Mouse (Mus musculus) olfactory bulb, adult 2 months (tissue): ENCODE measurements around the gene Ttc3. TPM values are rescaled to one million over a fixed set of nuclear protein-coding genes. Genes with fewer than 3 reads are reported as not detected.

Experiments
- H3K27ac ChIP-seq: fragments of 200-500 bp; 2 replicates; pipeline ENCODE4 v1.5.1; 2012; ENCODE audit warnings: low read depth, low read length; ENCODE audit not compliant: insufficient read depth
- H3K4me1 ChIP-seq: fragments of 200-500 bp; 2 replicates; pipeline ENCODE4 v1.6.1; 2012; ENCODE audit warnings: low read length; ENCODE audit not compliant: control insufficient read depth, insufficient read depth
- H3K4me3 ChIP-seq: fragments of 200-500 bp; 2 replicates; pipeline ENCODE4 v1.5.1; 2012; ENCODE audit warnings: mild to moderate bottlenecking, low read depth, low read length, moderate library complexity; ENCODE audit not compliant: insufficient read depth
- CTCF ChIP-seq: fragments of 200-500 bp; IDR thresholded peaks from 2 replicates; pipeline ENCODE4 v1.5.1; 2012; ENCODE audit warnings: low read depth, mild to moderate bottlenecking, low read length, moderate library complexity; ENCODE audit not compliant: insufficient read depth
- POLR2A ChIP-seq: fragments of 200-500 bp; IDR thresholded peaks from 2 replicates; pipeline ENCODE4 v1.6.1; 2012; ENCODE audit warnings: mild to moderate bottlenecking, low read depth, low read length, moderate library complexity; ENCODE audit not compliant: insufficient read depth
- WGBS: fragments of 180-500 bp; shearing (Covaris S2); methylation state at CpG from one replicate; pipeline ENCODE4 v1.1.7; 2018; 5-methylcytosine and 5-hydroxymethylcytosine counted together
- polyA plus RNA-seq: library from polyadenylated mRNA; stranded (reverse); fragments of >200 nt; gene quantifications from 2 replicates; pipeline ENCODE4 v1.2.4, GENCODE M21; 2012; ENCODE audit warnings: low replicate concordance; ENCODE audit not compliant: missing spikeins, insufficient read depth, insufficient read length

Gene Ttc3
- polyA plus RNA-seq, result 233 and 684 TPM in 2 replicates

GRCm38 (mm10) chr16:94370173-94370914 is at the start of gene Ttc3:
Gene Ttc3 (plus strand): TSS chr16:94370618.
- Histone ChIP-seq H3K4me1 (no peaks in the 10 kb centered on the region), H3K27ac (peak within 1 kb of the TSS; percentile 100), H3K4me3 (peak within 1 kb of the TSS; percentile 87)
- under 1% methylated on average over 79 of the region's 79 CpGs for WGBS
- TF ChIP-seq POLR2A, result peak; percentile 97
- no peak for TF ChIP-seq CTCF

GRCm38 (mm10) chr16:94323681-94324080 is 46.7 kb upstream of the Ttc3 start:
- H3K4me1 ChIP-seq, result peaks cover 11% of the 10 kb centered on the region
- TF ChIP-seq POLR2A (no peak), CTCF (no peak)
- WGBS, result 48% methylated on average over 5 of the region's 5 CpGs
- no peak overlapping the region for H3K4me3 ChIP-seq
- no peak overlapping the region for H3K27ac ChIP-seq

- no peak overlapping the region for H3K4me3 ChIP-seq
- TF ChIP-seq CTCF, result no peak
- TF ChIP-seq POLR2A, result no peak
- no peak overlapping the region for H3K27ac ChIP-seq
- H3K4me1 ChIP-seq, result peaks cover 16% of the 10 kb centered on the region
- WGBS, result 95% methylated on average over 3 of the region's 3 CpGs
Observed at GRCm38 (mm10) chr16:94326008-94326407, 44.4 kb upstream of the Ttc3 start.

GRCm38 (mm10) chr16:94327781-94328711 is 42.4 kb upstream of the Ttc3 start, which contains the start of gene Ripply3:
Gene Ripply3 (plus strand): TSS chr16:94328420.
- Histone ChIP-seq H3K4me1 (peaks cover 16% of the 10 kb centered on the region), H3K4me3 (peak within 1 kb of the TSS; percentile 32), H3K27ac (no peak within 1 kb of the TSS)
- TF ChIP-seq POLR2A, result no peak
- no peak for TF ChIP-seq CTCF
- 4% methylated on average over 63 of the region's 63 CpGs for WGBS

GRCm38 (mm10) chr16:94328881-94329867 is 41.2 kb upstream of the Ttc3 start:
- TF ChIP-seq POLR2A (no peak), CTCF (no peak)
- peaks cover 16% of the 10 kb centered on the region for H3K4me1 ChIP-seq
- WGBS, result 47% methylated on average over 25 of the region's 25 CpGs
- no peak overlapping the region for H3K27ac ChIP-seq
- H3K4me3 ChIP-seq, result no peak overlapping the region

GRCm38 (mm10) chr16:94330429-94330828 is 40.0 kb upstream of the Ttc3 start:
- H3K4me1 ChIP-seq, result peaks cover 16% of the 10 kb centered on the region
- no peak for TF ChIP-seq POLR2A
- TF ChIP-seq CTCF, result no peak
- no peak overlapping the region for H3K27ac ChIP-seq
- H3K4me3 ChIP-seq, result no peak overlapping the region
- 68% methylated on average over 5 of the region's 5 CpGs for WGBS

- no peak for TF ChIP-seq CTCF
- no peak for TF ChIP-seq POLR2A
- peaks cover 19% of the 10 kb centered on the region for H3K4me1 ChIP-seq
- 93% methylated on average over 9 of the region's 9 CpGs for WGBS
Observed at GRCm38 (mm10) chr16:94331233-94331885, 39.1 kb upstream of the Ttc3 start.

GRCm38 (mm10) chr16:94331886-94332252 is 38.5 kb upstream of the Ttc3 start:
- Histone ChIP-seq H3K4me1 (peaks cover 19% of the 10 kb centered on the region), H3K27ac (no peak overlapping the region), H3K4me3 (no peak overlapping the region)
- TF ChIP-seq POLR2A (no peak), CTCF (no peak)
- WGBS, result 69% methylated on average over 5 of the region's 5 CpGs

More at GRCm38 (mm10) chr16:94331233-94331885, 39.1 kb upstream of the Ttc3 start:
- Histone ChIP-seq H3K4me3 (no peak overlapping the region), H3K27ac (no peak overlapping the region)
